Mouse (Mus musculus) gastrocnemius, adult 2 months (tissue): ENCODE measurements around the gene Shprh. TPM values are rescaled to one million over a fixed set of nuclear protein-coding genes. Genes with fewer than 3 reads are reported as not detected.
A peak's percentile ranks its signal among the peaks of the same experiment; 100 is the strongest.

ENCODE experiments used
- DNase-seq: peaks from one replicate; pipeline ENCODE4 v3.0.0; 2022
- H3K27ac ChIP-seq: fragments of 200-600 bp; 2 replicates; pipeline ENCODE4 v1.8.1; 2022; ENCODE audit warnings: mild to moderate bottlenecking
- H3K4me3 ChIP-seq: fragments of 200-600 bp; 2 replicates; pipeline ENCODE4 v1.8.1; 2022; ENCODE audit warnings: mild to moderate bottlenecking, moderate library complexity
- CTCF ChIP-seq: fragments of 200-600 bp; IDR thresholded peaks from 2 replicates; pipeline ENCODE4 v1.8.1; 2022; ENCODE audit warnings: antibody characterized with exemption, mild to moderate bottlenecking, moderate library complexity
- intact Hi-C: fragments of 180-260 bp; cut with DNase I; formaldehyde crosslinking; loops from one replicate; pipeline ENCODE4 v1.15.1; 2025
- long read RNA-seq, 2 experiments: library from polyadenylated mRNA; stranded (forward); transcript quantifications; one replicate each; pipeline ENCODE4 v2.0.0; 2021
- total RNA-seq, 2 experiments: library from RNA; stranded (reverse); gene quantifications; 2 replicates each; pipeline ENCODE4 v1.2.3; 2021

Gene Shprh
- 1 to 10 TPM; 8.7 to 9.4 TPM for total RNA-seq
- long read RNA-seq, experiment 1, full-length matches to known transcripts = 3 of 7 reads
- long read RNA-seq, experiment 1, partial matches to known transcripts = 1 of 7 reads
- long read RNA-seq, experiment 1, other reads (novel, unspliced or antisense) = 3 of 7 reads
- long read RNA-seq, experiment 2, full-length matches to known transcripts = 1 of 4 reads
- long read RNA-seq, experiment 2, partial matches to known transcripts = 1 of 4 reads
- long read RNA-seq, experiment 2, other reads (novel, unspliced or antisense) = 2 of 4 reads

DNA sequence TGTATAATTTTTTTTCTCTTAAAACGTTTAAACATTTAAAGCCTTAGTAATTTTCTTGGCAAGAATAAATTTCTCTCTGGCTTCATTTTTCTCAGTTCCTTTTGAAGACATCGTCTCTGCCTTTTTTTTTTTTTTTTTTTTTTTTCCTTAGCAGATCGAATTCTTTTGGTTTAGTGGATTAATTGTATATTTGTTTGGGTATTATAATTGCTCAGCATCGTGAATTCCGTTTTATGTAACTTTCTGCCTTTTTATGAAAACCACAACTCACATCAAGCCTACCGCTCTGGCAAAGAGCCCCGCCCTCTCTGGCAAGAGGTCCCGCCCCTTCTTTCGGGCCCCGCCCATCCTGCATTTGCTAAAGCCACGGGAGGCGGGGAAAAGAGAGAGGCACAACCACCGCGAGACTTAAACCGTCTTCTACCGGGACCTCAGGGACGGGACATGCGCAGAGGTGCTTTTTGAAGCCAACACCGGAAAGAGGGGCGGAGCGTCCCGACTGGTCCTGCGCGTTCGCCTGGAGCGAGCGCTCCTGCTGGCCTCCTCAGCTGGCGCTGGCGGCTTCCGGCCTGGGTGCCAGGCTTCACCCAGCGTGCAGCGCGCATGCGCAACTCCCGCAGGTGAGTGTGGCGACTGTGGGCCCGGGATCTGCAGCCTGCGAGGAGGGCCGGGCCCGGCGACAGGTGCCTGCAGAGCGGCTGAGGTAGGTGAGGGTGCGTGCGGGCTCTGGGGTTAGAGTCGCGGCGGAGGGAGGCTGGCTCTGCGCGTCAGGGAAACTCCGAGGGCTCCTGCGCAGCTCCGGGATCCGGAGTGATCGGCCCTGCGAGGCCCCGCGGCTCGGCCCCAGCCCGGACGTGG is at the start of gene Shprh:
Gene Shprh, plus strand, starts transcription at position 544 of the 858 bp plus-strand sequence.
- DNase-seq = peak; percentile 99
- Histone ChIP-seq H3K4me3 (peak within 1 kb of the TSS; percentile 97), H3K27ac (peak within 1 kb of the TSS; percentile 91)
- TF ChIP-seq CTCF = peak; percentile 39; the same call in 1 of the 2 replicates
- intact Hi-C loops = loop anchor here (5.0 kb wide), 1 partner anchor 133 kb away; the partner anchor contains the start of gene Fbxo30

DNA sequence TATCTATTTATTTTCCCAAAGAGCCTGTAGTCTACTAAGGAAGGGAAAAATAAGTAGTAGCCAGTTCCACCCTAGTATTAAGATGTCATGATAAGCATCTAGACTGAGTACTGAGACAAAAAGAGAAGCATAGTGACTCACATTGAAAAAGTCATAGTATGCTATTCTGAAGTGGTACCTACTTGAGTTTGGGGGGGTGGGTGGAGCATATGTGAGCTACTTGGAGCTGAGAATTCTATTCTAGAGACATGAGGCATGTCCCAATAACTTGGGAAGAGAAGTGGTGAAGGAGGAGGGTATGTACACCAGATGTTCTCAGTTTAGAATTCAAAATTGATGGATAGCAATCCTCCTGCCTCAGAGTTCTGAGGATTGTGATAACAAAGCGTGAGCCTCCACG is 27.4 kb upstream of the Shprh start:
- DNase-seq = no peak
- Histone ChIP-seq H3K4me3 (no peak overlapping the region), H3K27ac (no peak overlapping the region)
- TF ChIP-seq CTCF = no peak
- intact Hi-C loops = no loop called here

DNA sequence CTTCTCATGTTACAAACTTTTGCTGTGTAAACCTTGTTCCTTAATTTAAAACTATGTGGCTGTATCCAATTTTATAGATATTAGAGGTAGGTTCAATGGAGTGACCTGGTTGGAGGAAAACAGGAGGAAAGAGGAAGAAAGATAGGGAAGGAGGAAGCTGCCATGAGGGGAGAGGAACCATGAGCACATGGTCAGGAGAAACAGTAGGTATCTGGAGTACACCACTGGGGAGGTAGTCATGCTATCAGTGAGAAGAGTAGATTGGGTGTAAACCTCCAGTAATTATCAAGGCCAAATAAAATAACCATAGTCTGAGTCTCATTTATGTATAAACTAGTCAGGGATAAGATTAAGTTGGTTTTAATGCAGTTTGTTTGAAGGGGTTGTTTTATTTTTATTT is 3.6 kb upstream of the Shprh start:
- intact Hi-C loops = loop anchor here (5.0 kb wide), 1 partner anchor 137 kb away; the partner anchor contains the start of gene Fbxo30
- no peak for TF ChIP-seq CTCF
- DNase-seq = no peak
- Histone ChIP-seq H3K4me3 (no peak overlapping the region), H3K27ac (no peak overlapping the region)

DNA sequence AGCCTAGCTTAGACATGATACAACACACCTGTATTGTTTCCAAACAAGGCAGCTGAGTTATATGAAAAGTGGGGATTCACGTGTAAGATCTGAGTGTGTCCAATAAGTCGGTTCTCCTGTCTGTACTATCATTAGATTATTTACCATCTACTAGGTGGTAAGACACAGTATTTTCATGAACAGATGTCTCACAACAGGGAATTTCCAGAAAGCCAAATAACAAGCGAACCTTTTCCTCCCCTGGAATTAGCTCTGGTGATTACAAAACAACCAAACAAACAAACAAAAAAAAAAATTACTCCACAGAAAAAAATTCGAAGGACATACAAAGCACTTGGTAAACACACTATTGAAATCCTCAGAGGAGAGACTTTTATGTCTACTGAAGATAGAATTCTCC is 781 bp upstream of the Shprh start:
- TF ChIP-seq CTCF = no peak
- intact Hi-C loops = loop anchor here (5.0 kb wide), 1 partner anchor 134 kb away; the partner anchor contains the start of gene Fbxo30
- peak overlapping the region; percentile 97 for H3K4me3 ChIP-seq

DNA sequence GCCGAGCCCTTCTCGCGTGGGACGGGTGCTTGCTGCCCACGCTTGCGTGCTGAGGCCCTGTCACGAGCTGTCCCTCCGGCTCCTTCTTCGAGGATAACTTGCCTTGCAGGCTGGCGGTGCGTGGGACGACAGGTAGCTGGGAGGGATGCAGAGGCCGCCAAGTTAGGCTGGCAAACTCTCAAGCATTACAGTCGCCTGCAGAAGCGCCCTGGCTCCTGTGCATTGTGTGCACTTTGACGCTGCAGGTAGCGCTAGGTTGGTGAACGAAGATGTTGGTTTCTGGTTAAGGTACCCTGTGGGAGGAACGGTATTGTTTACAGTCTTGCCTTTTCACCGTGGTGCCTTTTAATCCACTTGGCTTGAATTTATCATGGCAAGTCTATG is 507 bp downstream of the Shprh start:
- no peak for TF ChIP-seq CTCF
- peak overlapping the region; percentile 91 for H3K27ac ChIP-seq
- H3K4me3 ChIP-seq = peak overlapping the region; percentile 97
- intact Hi-C loops = loop anchor here (5.0 kb wide), 1 partner anchor 133 kb away; the partner anchor contains the start of gene Fbxo30
- DNase-seq = no peak

More for the DNA sequence above, 781 bp upstream of the Shprh start:
- H3K27ac ChIP-seq = peak overlapping the region; percentile 91; the same call in 1 of the 2 replicates
- DNase-seq = no peak

DNA sequence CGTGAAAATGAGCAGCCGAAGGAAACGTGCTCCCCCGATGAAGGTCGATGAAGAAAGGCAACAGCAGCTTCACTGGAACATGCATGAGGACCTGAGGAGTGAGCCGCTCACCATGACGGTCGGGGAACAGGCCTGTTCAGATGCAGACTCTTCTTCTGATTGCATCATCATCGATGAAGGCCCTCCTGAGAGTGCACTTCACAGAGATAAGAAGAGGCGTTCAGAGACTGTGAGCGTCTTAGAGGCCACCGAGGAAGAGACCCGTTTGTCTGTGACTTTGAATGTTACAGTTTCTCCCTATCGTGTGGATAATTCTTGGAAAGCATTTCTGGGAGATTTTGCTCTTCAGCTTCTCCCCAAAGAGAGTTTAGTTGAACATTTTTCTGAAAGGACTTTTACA is 2.4 kb downstream of the Shprh start:
- no peak for TF ChIP-seq CTCF
- no peak for DNase-seq
- intact Hi-C loops = no loop called here
- no peak overlapping the region for H3K4me3 ChIP-seq
- no peak overlapping the region for H3K27ac ChIP-seq

DNA sequence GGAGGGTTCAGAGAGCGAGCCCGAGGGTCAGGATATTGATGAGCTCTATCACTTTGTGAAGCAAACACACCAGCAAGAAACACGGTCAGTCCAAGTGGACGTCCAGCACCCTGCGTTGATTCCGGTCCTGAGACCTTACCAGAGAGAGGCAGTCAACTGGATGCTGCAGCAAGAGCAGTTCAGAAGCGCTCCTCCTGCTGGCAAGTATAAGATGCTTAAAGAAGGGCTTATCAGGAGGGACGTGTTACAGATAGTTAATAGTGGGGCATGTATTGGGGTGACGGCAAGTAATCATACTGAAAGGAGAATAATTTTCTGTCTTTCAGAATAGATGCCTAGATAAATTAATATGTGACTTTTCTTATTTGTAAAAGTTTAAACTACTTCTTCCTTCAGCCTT is 7.8 kb downstream of the Shprh start:
- TF ChIP-seq CTCF = no peak
- DNase-seq = no peak
- no peak overlapping the region for H3K4me3 ChIP-seq
- intact Hi-C loops = no loop called here
- no peak overlapping the region for H3K27ac ChIP-seq

DNA sequence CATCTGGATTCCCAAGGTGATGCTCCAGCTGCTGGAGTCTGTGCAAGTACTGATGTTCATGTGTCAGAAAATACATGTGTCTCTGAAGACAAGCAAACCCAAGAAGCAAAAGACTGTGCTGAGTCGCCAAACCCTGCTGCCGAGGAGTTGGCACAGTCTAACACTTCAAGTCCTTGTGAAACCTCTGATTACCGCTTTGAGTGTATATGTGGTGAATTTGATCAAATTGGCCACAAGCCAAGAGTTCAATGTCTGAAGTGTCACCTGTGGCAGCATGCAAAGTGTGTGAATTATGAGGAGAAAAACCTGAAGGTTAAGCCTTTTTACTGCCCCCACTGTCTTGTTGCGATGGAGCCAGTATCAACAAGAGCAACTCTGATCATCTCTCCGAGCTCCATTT is 15.3 kb downstream of the Shprh start:
- intact Hi-C loops = loop anchor here (5.0 kb wide), 1 partner anchor 33 kb away; no protein-coding TSS in a partner anchor
- Histone ChIP-seq H3K27ac (no peak overlapping the region), H3K4me3 (no peak overlapping the region)
- no peak for DNase-seq
- no peak for TF ChIP-seq CTCF

DNA sequence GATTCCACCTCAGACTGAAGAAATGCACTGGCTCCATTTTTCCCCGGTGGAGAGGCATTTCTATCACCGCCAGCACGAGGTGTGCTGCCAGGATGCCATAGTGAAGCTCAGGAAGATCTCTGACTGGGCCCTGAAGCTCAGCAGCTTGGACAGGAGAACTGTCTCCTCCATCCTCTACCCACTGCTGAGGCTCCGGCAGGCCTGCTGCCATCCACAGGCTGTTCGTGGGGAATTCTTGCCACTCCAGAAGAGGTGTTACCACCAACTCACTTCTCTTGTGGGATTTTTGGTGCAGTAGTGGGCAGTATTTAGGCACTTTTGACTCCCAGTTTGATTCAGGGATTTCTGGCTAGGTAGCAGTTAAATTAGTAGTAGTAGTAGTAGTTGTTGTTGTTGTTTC is 21.0 kb downstream of the Shprh start:
- TF ChIP-seq CTCF = no peak
- Histone ChIP-seq H3K4me3 (no peak overlapping the region), H3K27ac (no peak overlapping the region)
- DNase-seq = no peak
- intact Hi-C loops = no loop called here

DNA sequence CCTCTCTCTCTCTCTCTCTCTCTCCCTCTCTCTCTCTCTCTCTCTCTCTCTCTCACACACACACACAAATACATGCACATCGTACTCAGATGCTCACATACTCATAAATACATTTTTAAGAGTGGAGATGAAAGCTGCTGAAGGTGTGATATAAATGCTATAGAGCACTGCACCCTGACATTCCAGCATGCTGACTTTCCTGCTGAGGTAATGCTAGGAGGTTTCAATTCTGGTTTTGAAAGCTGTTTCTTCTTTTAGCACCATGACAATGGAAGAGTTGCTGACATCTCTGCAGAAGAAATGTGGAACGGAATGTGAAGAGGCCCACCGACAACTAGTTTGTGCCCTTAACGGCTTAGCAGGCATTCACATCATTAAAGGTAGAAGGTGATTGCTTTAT is 22.4 kb downstream of the Shprh start:
- intact Hi-C loops = no loop called here
- TF ChIP-seq CTCF = no peak
- H3K4me3 ChIP-seq = no peak overlapping the region
- H3K27ac ChIP-seq = no peak overlapping the region
- DNase-seq = no peak

DNA sequence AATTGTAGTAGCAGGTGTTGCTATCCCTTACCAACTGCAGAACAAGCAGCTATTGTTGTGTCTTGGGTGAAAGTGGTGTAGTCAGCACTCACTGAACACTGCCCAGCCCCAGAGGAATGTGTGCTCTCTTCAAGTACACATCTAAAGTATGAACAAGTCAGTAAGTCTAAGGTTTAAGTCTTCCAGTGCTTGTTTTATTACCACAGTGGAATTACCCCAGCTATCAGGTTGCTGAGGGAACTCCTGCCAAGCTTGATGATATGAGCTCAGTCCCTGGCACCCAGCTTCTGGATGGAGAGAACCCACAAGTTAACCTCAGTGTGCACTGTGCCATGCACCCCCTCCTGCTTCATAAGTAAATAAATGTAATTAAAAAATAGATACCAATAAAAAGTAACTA is 23.3 kb downstream of the Shprh start:
- TF ChIP-seq CTCF = no peak
- peak overlapping the region; percentile 17; the same call in 1 of the 2 replicates for H3K27ac ChIP-seq
- DNase-seq = peak; percentile 69
- intact Hi-C loops = no loop called here
- no peak overlapping the region for H3K4me3 ChIP-seq

DNA sequence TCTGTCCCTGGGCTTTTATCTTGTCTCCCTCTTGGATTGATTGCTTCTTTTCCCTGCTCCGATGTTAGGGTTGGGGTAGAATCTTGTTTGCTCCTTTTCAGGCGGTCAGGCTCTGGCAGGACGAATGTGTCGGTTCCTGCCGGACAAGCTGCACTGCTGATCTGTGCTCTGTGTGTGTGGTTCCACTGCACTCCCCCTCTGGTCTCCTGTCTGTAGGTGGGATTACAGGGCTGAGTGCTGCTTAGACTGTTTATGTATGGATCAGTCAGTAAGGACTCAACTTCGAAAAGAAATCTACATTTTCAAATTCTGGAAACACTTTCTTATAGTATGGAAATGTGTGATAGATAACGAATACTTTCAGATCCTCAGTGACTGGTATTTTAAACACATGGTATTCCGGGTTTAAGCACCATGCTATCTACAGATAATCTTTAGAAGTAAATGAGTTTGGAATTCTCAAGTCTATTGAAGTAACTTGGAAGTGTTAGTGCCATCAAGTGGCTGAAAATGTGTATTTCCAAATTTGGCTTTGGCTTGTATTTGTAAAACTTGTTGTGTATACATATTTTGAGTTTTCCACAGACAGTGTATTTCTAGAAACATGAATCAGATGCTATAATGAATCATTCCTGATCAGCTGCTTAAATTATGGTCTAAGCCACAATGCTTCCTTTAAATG is 26.7 kb downstream of the Shprh start:
- intact Hi-C loops = no loop called here
- peak; percentile 37; the same call in 1 of the 2 replicates for TF ChIP-seq CTCF
- H3K27ac ChIP-seq = no peak overlapping the region
- H3K4me3 ChIP-seq = no peak overlapping the region
- no peak for DNase-seq
